Mouse (Mus musculus): ENCODE data around the gene Rnf216.

DNA sequence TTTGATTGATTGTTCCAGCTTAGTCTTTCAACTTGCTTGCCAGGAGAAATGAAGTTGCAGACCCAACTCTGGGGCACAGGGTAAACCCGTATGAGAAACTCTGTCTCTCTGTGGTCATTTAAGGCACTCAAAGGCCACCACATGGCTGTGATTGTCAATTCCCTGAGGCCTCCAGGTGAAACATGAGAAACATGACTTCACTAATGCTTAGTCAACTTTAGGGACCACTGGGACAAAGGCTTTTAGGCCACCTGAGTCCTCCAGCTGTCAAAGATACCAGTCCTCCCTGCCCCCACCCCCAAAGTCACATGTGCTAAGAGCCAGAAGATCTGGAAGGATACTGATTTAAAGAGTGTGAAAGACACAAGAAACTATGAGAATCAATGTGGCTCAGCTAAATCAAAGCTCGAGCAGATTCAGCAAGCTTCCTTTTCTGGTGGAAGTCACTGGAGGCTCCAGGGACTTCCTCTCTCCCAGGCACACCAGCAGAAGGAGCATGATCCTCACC is 80.1 kb downstream of the Rnf216 start:
- no peak for TF ChIP-seq MYOD1 (IDR thresholded peaks at IDR 0.05; ENCODE audit: control insufficient read depth, insufficient read length, low read depth)
- TF ChIP-seq CTCF (IDR thresholded peaks at IDR 0.05; ENCODE audit: control insufficient read depth, insufficient read depth, insufficient read length) = no peak
- peak; percentile 14 for TF ChIP-seq USF1 (IDR thresholded peaks at IDR 0.05; ENCODE audit: low read depth)
- TF ChIP-seq FOSL1 (IDR thresholded peaks at IDR 0.05; ENCODE audit: insufficient read depth, low read length, poor library complexity, severe bottlenecking) = no peak
- no peak for TF ChIP-seq MYOG (IDR thresholded peaks at IDR 0.05; ENCODE audit: control insufficient read depth, extremely low read depth, insufficient read length)

Measured in C2C12 (cell line).